Mouse (Mus musculus): ENCODE results near the gene Gm49601. TPM values are rescaled to one million over a fixed set of nuclear protein-coding genes. Genes with fewer than 3 reads are reported as not detected.

Gene Gm49601
- total RNA-seq (2021), result 1 to 10 TPM; 2.5 to 4.8 TPM
- long read RNA-seq, experiment 1, result 0 reads
- long read RNA-seq, experiment 2, result 0 reads

GRCm38 (mm10) chr16:18626376-18626878 is at the start of gene Gm49601:
Gene Gm49601, minus strand, starts transcription at chr16:18626427.
- peak; percentile 91 for DNase-seq

GRCm38 (mm10) chr16:18673005-18673404 is 46.8 kb upstream of the Gm49601 start:
- no peak for DNase-seq

GRCm38 (mm10) chr16:18672027-18672426 is 45.8 kb upstream of the Gm49601 start:
- DNase-seq, result no peak

GRCm38 (mm10) chr16:18669914-18670313 is 43.7 kb upstream of the Gm49601 start:
- DNase-seq, result no peak

GRCm38 (mm10) chr16:18658597-18658996 is 32.4 kb upstream of the Gm49601 start:
- DNase-seq, result no peak

- no peak for DNase-seq
Measured at GRCm38 (mm10) chr16:18655372-18656098, 29.3 kb upstream of the Gm49601 start.

GRCm38 (mm10) chr16:18653290-18654160 is 27.3 kb upstream of the Gm49601 start:
- DNase-seq, result no peak

GRCm38 (mm10) chr16:18649126-18649525 is 22.9 kb upstream of the Gm49601 start:
- no peak for DNase-seq

GRCm38 (mm10) chr16:18645329-18645728 is 19.1 kb upstream of the Gm49601 start:
- DNase-seq, result no peak

- DNase-seq, result no peak
Measured at GRCm38 (mm10) chr16:18644485-18644884, 18.3 kb upstream of the Gm49601 start.

GRCm38 (mm10) chr16:18643406-18643998 is 17.3 kb upstream of the Gm49601 start:
- no peak for DNase-seq

- no peak for DNase-seq
Measured at GRCm38 (mm10) chr16:18642897-18643296, 16.7 kb upstream of the Gm49601 start.

GRCm38 (mm10) chr16:18642291-18642690 is 16.1 kb upstream of the Gm49601 start:
- no peak for DNase-seq

GRCm38 (mm10) chr16:18639382-18639929 is 13.2 kb upstream of the Gm49601 start:
- no peak for DNase-seq

- no peak for DNase-seq
Measured at GRCm38 (mm10) chr16:18638396-18638795, 12.2 kb upstream of the Gm49601 start.

- DNase-seq, result no peak
Measured at GRCm38 (mm10) chr16:18636804-18637203, 10.6 kb upstream of the Gm49601 start.

- DNase-seq, result no peak
Measured at GRCm38 (mm10) chr16:18636401-18636800, 10.2 kb upstream of the Gm49601 start.

- DNase-seq, result no peak
Measured at GRCm38 (mm10) chr16:18633333-18633732, 7.1 kb upstream of the Gm49601 start.

- no peak for DNase-seq
Measured at GRCm38 (mm10) chr16:18632816-18633215, 6.6 kb upstream of the Gm49601 start.

GRCm38 (mm10) chr16:18632059-18632458 is 5.8 kb upstream of the Gm49601 start:
- no peak for DNase-seq

GRCm38 (mm10) chr16:18631141-18631540 is 4.9 kb upstream of the Gm49601 start:
- DNase-seq, result no peak

GRCm38 (mm10) chr16:18630291-18630690 is 4.1 kb upstream of the Gm49601 start:
- DNase-seq, result no peak
